Mouse (Mus musculus): ENCODE results near the gene Efnb3. TPM values are rescaled to one million over a fixed set of nuclear protein-coding genes. Genes with fewer than 3 reads are reported as not detected.
"Not testable (repeated sequence)": the region's sequence is repeated elsewhere in the genome, so short reads cannot be mapped to it uniquely, and the experiment has no call there.

Gene Efnb3
- polyA plus RNA-seq, 1 experiment from 2014 or later, result 67.2 TPM

- Histone ChIP-seq H3K27me3 (ENCODE audit: insufficient read depth, poor library complexity, severe bottlenecking) (no peaks in the 10 kb centered on the region), H3K4me3 (no peak overlapping the region), H3K27ac (no peak overlapping the region), H3K36me3 (no peaks in the 10 kb centered on the region), H3K9me3 (no peaks in the 10 kb centered on the region), H3K4me1 (replicated peaks) (no peaks in the 10 kb centered on the region)
- WGBS, result 70% methylated on average over 1 of the region's 1 CpGs
- DNase-seq (ENCODE audit: low spot score), result no peak
These were observed 25.0 kb downstream of the Efnb3 start for GRCm38 (mm10) chr11:69534990-69535389.

GRCm38 (mm10) chr11:69532480-69533150 is 27.4 kb downstream of the Efnb3 start:
- H3K36me3 ChIP-seq, result no peaks in the 10 kb centered on the region; the same call in 1 of the 2 replicates
- H3K27ac ChIP-seq, result no peak overlapping the region
- 85% methylated on average over 7 of the region's 7 CpGs for WGBS
- no peaks in the 10 kb centered on the region for H3K9me3 ChIP-seq
- H3K27me3 ChIP-seq (ENCODE audit: insufficient read depth, poor library complexity, severe bottlenecking), result peaks cover 4% of the 10 kb centered on the region; the same call in 1 of the 2 replicates
- H3K4me3 ChIP-seq, result no peak overlapping the region
- DNase-seq (ENCODE audit: low spot score), result no peak
- peaks cover 5% of the 10 kb centered on the region for H3K4me1 ChIP-seq (replicated peaks)

GRCm38 (mm10) chr11:69530755-69531154 is 29.2 kb downstream of the Efnb3 start:
- not testable (repeated sequence) for H3K9me3 ChIP-seq; H3K27me3 ChIP-seq (ENCODE audit: insufficient read depth, poor library complexity, severe bottlenecking); H3K27ac ChIP-seq; DNase-seq (ENCODE audit: low spot score); H3K36me3 ChIP-seq; H3K4me3 ChIP-seq
- 85% methylated on average over 6 of the region's 6 CpGs for WGBS
- peaks cover 22% of the 10 kb centered on the region for H3K4me1 ChIP-seq (replicated peaks)

- not testable (repeated sequence) for H3K27me3 ChIP-seq (ENCODE audit: insufficient read depth, poor library complexity, severe bottlenecking); DNase-seq (ENCODE audit: low spot score); H3K36me3 ChIP-seq; H3K9me3 ChIP-seq; H3K27ac ChIP-seq; H3K4me3 ChIP-seq
- WGBS, result 97% methylated on average over 3 of the region's 3 CpGs
- peaks cover 22% of the 10 kb centered on the region for H3K4me1 ChIP-seq (replicated peaks)
These were observed 29.7 kb downstream of the Efnb3 start for GRCm38 (mm10) chr11:69530281-69530680.

- H3K4me1 ChIP-seq (replicated peaks), result peaks cover 22% of the 10 kb centered on the region
- 69% methylated on average over 4 of the region's 4 CpGs for WGBS
- H3K36me3 ChIP-seq, result no peaks in the 10 kb centered on the region; the same call in 1 of the 2 replicates
- peaks cover 4% of the 10 kb centered on the region; the same call in 1 of the 2 replicates for H3K27me3 ChIP-seq (ENCODE audit: insufficient read depth, poor library complexity, severe bottlenecking)
- no peak for DNase-seq (ENCODE audit: low spot score)
- H3K27ac ChIP-seq, result peak overlapping the region; percentile 94
- H3K9me3 ChIP-seq, result no peaks in the 10 kb centered on the region
- H3K4me3 ChIP-seq, result peak overlapping the region; percentile 48; the same call in 1 of the 2 replicates
These were observed 32.0 kb downstream of the Efnb3 start for GRCm38 (mm10) chr11:69528031-69528390.

GRCm38 (mm10) chr11:69527098-69528030 is 32.6 kb downstream of the Efnb3 start:
- H3K4me1 ChIP-seq (replicated peaks), result peaks cover 22% of the 10 kb centered on the region
- peak overlapping the region; percentile 48 for H3K4me3 ChIP-seq
- WGBS, result 6% methylated on average over 30 of the region's 30 CpGs
- no peaks in the 10 kb centered on the region; the same call in 1 of the 2 replicates for H3K36me3 ChIP-seq
- DNase-seq (ENCODE audit: low spot score), result peak; percentile 78
- no peaks in the 10 kb centered on the region for H3K9me3 ChIP-seq
- H3K27me3 ChIP-seq (ENCODE audit: insufficient read depth, poor library complexity, severe bottlenecking), result peaks cover 4% of the 10 kb centered on the region; the same call in 1 of the 2 replicates
- H3K27ac ChIP-seq, result peak overlapping the region; percentile 94

GRCm38 (mm10) chr11:69526631-69527030 is 33.4 kb downstream of the Efnb3 start:
- peak overlapping the region; percentile 94 for H3K27ac ChIP-seq
- peak overlapping the region; percentile 48 for H3K4me3 ChIP-seq
- WGBS, result 47% methylated on average over 4 of the region's 4 CpGs
- H3K36me3 ChIP-seq, result no peaks in the 10 kb centered on the region; the same call in 1 of the 2 replicates
- no peaks in the 10 kb centered on the region for H3K9me3 ChIP-seq
- H3K27me3 ChIP-seq (ENCODE audit: insufficient read depth, poor library complexity, severe bottlenecking), result peaks cover 4% of the 10 kb centered on the region; the same call in 1 of the 2 replicates
- DNase-seq (ENCODE audit: low spot score), result no peak
- H3K4me1 ChIP-seq (replicated peaks), result peaks cover 22% of the 10 kb centered on the region

- Histone ChIP-seq H3K4me1 (replicated peaks) (peaks cover 26% of the 10 kb centered on the region), H3K27me3 (ENCODE audit: insufficient read depth, poor library complexity, severe bottlenecking) (peaks cover 4% of the 10 kb centered on the region; the same call in 1 of the 2 replicates), H3K9me3 (no peaks in the 10 kb centered on the region), H3K36me3 (no peaks in the 10 kb centered on the region; the same call in 1 of the 2 replicates), H3K4me3 (no peak overlapping the region), H3K27ac (peak overlapping the region; percentile 94)
- 90% methylated on average over 9 of the region's 9 CpGs for whole genome bisulfite sequencing
- DNase-seq (ENCODE audit: low spot score), result no peak
These were observed 34.3 kb downstream of the Efnb3 start for GRCm38 (mm10) chr11:69525661-69526060.

- Histone ChIP-seq H3K27ac (no peak overlapping the region), H3K4me3 (no peak overlapping the region), H3K27me3 (ENCODE audit: insufficient read depth, poor library complexity, severe bottlenecking) (peaks cover 4% of the 10 kb centered on the region; the same call in 1 of the 2 replicates), H3K36me3 (no peaks in the 10 kb centered on the region), H3K4me1 (replicated peaks) (peaks cover 28% of the 10 kb centered on the region), H3K9me3 (no peaks in the 10 kb centered on the region)
- DNase-seq (ENCODE audit: low spot score), result no peak
- WGBS, result 94% methylated on average over 4 of the region's 4 CpGs
These were observed 36.4 kb downstream of the Efnb3 start for GRCm38 (mm10) chr11:69523651-69524050.

GRCm38 (mm10) chr11:69521526-69522149 is 38.4 kb downstream of the Efnb3 start:
- DNase-seq (ENCODE audit: low spot score), result no peak
- H3K4me1 ChIP-seq (replicated peaks), result peaks cover 13% of the 10 kb centered on the region
- no peak overlapping the region for H3K4me3 ChIP-seq
- no peaks in the 10 kb centered on the region for H3K9me3 ChIP-seq
- H3K36me3 ChIP-seq, result no peaks in the 10 kb centered on the region
- H3K27me3 ChIP-seq (ENCODE audit: insufficient read depth, poor library complexity, severe bottlenecking), result no peaks in the 10 kb centered on the region
- H3K27ac ChIP-seq, result no peak overlapping the region
- 87% methylated on average over 9 of the region's 9 CpGs for WGBS

GRCm38 (mm10) chr11:69519976-69520375 is 40.0 kb downstream of the Efnb3 start:
- no peaks in the 10 kb centered on the region for H3K36me3 ChIP-seq
- no peak for DNase-seq (ENCODE audit: low spot score)
- H3K27me3 ChIP-seq (ENCODE audit: insufficient read depth, poor library complexity, severe bottlenecking), result 0 out of 2 replicates have a peak, but pooled peaks cover 5% of the 10 kb centered on the region
- H3K4me3 ChIP-seq, result 0 out of 2 replicates have a peak overlapping the region, but pooled peaks have one; percentile 3
- H3K9me3 ChIP-seq, result no peaks in the 10 kb centered on the region
- no peak overlapping the region for H3K27ac ChIP-seq
- 83% methylated on average over 4 of the region's 4 CpGs for WGBS
- peaks cover 11% of the 10 kb centered on the region for H3K4me1 ChIP-seq (replicated peaks)

GRCm38 (mm10) chr11:69516661-69517060 is 43.3 kb downstream of the Efnb3 start:
- DNase-seq (ENCODE audit: low spot score), result no peak
- no peak overlapping the region for H3K27ac ChIP-seq
- H3K36me3 ChIP-seq, result no peaks in the 10 kb centered on the region
- H3K4me1 ChIP-seq (replicated peaks), result peaks cover 11% of the 10 kb centered on the region
- peaks cover 6% of the 10 kb centered on the region; the same call in 1 of the 2 replicates for H3K27me3 ChIP-seq (ENCODE audit: insufficient read depth, poor library complexity, severe bottlenecking)
- no peak overlapping the region for H3K4me3 ChIP-seq
- 74% methylated on average over 3 of the region's 3 CpGs for WGBS
- no peaks in the 10 kb centered on the region for H3K9me3 ChIP-seq
